Mouse (Mus musculus): ENCODE data around the gene Sirpa.

Sirpa gene

DNA sequence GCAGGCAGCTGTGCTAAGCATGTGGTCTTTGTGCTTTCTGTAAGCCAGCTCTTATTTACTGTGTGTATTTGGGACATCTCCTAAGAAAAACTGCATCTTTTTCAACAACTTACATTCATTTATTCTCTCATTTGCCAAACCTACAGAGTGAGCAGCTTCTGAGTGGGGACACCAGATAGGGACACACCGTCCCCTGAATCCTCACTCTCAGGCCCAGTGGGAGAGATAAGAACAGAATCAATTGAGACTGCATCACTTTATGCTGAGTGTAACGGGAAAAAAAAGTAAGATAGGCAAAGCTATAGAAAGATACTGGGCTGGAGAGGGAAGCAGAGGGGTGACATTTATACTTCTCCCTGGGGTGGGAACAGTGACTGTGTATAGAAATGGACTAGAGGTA, 61.0 kb downstream of the Sirpa start:
- ChIA-PET POLR2A (no interaction called here), CTCF (no interaction called here)

DNA sequence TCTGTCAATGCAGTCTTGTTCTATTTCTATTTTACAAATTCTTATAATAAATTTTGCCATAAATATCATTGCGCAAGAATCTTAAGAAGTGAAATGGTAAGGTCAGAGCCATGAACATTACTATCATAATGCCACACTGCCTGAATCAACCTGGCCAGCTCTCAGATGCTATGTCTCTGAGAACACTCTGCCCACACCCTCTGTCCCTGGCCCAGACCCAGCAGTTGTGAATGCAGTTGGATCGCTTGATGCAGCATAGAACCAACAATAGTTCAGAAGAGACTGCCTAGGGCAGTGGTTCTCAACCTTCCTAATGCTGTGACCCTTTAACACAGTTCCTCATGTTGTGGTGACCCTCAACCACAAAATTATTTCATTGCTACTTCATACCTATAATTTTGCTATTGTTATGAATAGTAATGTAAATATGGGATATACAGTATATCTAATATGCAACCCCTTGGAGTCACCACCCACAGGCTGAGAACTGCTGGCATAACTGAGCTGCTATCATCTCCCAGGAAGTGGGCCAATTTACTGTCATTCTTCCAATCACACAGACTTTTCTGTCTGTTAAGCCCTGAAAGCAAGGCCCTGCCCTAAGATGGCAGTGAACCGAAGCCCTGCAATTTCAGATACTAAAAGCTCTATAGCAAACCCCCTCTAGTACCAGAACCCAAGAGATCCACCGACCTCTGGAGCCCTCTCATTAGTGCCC, 61.8 kb downstream of the Sirpa start:
- CTCF ChIA-PET: no interaction called here
- POLR2A ChIA-PET: no interaction called here

DNA sequence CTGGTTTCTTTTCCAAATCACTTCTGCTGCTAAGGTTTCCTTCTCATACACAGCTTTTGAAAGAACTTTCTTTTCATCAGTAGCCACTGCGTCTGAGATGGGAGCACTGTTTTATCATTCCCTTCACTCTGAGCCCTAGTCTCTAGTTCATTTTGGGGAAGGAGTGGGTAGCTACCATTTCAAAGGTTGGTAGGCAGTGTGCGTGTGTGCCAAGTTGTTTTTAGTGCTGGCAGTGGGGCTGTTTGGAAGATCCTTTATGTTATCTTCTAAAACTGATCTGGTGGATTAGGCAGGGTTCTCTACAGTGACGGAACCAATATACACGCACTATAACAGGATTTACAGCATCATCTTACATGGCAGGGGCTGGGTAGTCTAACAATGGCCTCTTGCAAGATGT, 62.4 kb downstream of the Sirpa start:
- CTCF ChIA-PET: no interaction called here
- POLR2A ChIA-PET: no interaction called here

DNA sequence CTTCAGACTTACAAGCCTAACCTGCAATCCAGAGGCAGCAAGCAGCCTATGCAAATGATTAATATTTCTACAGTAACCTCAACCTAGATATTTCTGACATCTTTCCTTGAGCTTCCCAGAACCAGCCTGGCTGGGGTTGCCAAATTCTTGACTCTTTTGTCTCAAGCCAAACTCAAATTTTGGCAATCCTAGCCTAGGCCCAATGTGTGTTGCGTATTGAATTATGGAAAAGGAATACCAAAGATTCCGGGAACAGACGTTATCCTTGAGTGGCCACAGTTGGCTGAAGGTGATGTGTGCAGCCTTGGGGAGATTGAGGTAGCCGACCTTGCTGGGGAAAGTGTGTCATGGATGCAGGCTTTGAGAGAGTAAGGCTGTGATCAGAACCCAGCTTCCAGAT, 66.2 kb downstream of the Sirpa start:
- POLR2A ChIA-PET: no interaction called here
- CTCF ChIA-PET: no interaction called here

DNA sequence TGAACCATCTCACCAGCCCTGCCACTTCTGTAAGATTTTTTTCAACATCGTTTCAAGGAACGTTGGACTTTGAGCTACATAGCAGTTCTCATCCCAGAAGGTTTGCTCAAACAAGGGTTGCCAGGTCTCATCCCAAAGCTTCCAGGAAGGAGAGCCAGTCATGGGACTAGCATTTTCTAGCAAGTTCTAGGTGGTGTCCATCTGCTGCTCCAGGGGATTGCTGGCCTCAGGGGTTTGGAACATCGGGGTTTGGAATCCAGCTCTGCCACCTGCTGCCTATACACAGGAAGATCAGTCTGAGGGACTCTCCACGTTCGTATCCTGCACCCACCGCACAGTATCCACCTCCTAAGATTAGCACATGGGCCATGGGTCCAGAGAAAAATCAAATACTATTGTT, 67.4 kb downstream of the Sirpa start:
- ChIA-PET POLR2A (no interaction called here), CTCF (interaction anchor here in 1 of 4 experiments (1.2 kb wide), 1 partner anchor 586 kb away, joined by 3 read pairs; no protein-coding TSS in a partner anchor)

DNA sequence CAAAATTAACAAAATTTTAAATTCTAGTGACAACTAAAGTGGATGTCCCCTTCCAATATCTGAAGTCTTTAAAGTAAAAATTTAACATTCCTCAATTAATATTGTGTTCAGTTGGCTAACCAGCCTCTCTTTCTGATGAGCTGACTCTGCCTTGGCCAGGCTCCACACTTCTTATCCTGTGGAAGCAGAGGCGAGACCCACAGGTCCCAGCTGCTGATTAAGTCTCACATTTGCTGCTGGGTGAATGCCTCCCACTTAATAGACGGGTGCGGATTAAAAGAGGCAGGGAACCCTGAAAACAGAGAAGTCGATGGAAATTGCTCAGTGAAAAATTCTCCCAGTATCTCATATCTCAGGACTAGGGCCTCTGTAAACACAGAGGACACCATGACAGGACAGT, 69.8 kb downstream of the Sirpa start:
- ChIA-PET POLR2A (no interaction called here), CTCF (interaction anchor here in 1 of 4 experiments (1.7 kb wide), 1 partner anchor 12 kb away, joined by 7 read pairs; no protein-coding TSS in a partner anchor)

DNA sequence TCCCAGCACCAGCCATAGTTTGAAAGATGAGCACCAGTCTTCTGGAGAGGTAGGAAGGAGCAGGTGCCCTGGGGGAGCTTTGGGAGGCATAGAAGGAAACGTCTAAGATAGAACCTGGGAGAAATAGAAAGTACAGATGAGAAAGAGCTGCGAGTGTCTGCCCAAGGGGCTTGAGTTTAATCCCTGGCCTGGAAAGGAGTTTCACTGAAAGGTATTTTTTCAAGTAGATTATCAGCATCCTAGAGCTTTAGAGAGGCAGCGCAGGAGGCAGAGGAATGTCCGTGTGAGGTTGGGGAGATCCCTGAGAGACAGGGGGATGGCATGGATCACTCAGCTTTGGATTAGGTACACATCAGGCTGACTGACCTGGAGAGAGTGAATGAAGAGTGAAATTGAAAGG, 79.3 kb downstream of the Sirpa start:
- ChIA-PET CTCF (interaction anchor here in 1 of 4 experiments (0.6 kb wide), 1 partner anchor 79 kb away, joined by 3 read pairs; the partner anchor contains the start of gene Sirpa), POLR2A (no interaction called here)

DNA sequence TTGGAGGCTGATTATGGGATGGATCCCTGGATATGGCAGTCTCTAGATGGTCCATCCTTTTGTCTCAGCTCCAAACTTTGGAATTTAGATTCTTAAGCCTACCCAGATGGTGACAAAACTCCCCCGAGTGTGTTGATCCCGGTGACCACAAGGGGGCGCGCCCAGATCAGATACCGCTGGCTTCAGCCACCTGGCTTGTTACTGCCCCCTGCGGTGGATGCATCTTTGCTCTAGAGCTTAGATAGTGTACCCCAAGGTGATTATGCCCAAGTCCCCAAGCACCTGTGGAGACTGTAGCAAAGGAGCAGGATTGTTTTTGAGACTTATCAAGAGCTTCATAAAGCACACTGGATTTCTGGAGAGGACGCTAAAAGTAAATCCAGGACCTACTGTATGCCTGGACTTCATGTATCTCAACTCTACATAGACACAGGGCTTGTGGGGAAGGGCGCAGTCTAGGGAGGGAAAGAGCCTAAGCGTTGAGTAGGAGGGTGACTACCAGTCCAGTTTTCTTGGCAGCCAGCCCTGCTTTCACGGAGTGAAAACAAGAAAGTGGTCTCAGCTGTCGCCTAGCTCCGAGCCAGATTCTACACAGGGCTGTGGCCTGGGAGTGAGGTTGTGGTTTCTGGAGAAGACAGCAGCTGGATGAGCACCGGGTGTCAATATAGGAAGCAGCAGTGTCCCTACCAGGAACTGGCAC, 82.5 kb downstream of the Sirpa start:
- CTCF ChIA-PET: interaction anchor here (0.5 to 2.1 kb wide), 89 partner anchors 9 to 1984 kb away, joined by 3 to 16 read pairs (median 4); partner anchors contain the start of genes Pdyn (in 3 of the 4) and Stk35 (in 1 of the 4)
- POLR2A ChIA-PET: interaction anchor here (0.6 to 1.0 kb wide), 6 partner anchors 19 to 1059 kb away, joined by 3 to 7 read pairs (median 4); no protein-coding TSS in a partner anchor

DNA sequence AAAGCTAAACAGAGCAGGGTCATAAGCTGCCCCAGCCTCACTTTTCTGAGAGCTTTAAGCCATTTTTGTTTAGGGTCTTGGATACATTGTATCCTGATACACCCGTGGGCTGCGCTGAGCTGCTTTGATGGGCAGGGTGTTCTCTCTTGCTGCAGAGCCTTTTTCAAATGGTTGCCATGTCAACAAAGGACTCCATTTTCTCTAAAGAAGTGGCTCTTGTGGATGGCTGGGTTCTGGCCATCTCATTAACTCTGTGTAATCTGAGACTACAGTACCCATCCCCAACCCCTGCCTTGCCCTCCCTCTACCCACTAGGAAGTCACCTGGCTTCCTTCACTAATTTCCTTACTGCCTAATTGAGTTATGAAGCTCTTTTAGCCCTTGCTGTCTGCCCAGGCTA, 85.0 kb downstream of the Sirpa start:
- ChIA-PET CTCF (interaction anchor here in 2 of 4 experiments (0.8 to 1.7 kb wide), 2 partner anchors 19 to 22 kb away, joined by 3 to 4 read pairs; partner anchors contain the start of gene Pdyn (in 1 of the 2)), POLR2A (interaction anchor here in 3 of 4 experiments (0.6 to 1.3 kb wide), 5 partner anchors 17 to 611 kb away, joined by 3 read pairs; no protein-coding TSS in a partner anchor)

DNA sequence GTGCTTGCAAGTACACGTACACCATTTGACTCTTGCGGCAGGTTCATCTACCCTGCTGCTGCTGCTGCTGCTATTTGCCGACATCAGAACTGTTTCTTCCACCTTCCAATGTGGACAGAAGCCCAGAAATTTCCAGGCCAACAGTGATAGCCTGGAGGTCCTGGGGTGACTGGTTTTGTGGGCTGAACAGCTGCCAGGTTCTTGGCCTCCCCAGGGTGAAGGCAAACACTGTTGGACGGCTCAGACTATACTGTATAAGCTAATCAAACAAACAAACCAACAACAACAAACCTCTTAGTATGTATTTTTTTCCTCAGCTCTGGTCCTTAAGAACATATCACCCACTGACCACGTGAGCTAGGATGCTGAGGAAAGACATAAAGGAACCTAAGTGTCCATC, 86.4 kb downstream of the Sirpa start:
- ChIA-PET POLR2A (no interaction called here), CTCF (no interaction called here)

DNA sequence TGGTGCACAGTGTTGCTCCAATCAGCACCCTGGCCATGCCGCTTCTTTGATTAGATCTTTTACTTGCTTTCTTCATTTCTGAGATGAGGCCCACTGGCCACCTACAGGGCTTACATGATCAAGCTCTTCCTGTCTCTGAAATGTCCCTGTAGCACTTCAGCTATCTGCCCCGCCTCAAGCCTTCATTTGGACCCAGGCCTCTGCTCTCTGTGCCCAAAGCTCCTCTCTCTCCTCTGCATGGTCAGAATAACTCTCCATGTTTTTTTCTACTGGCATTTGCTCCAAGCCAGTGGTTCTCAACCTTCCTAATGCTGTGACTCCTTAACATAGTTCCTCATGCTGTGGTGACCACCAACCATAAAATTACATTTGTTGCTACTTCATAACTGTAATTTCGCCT, 87.6 kb downstream of the Sirpa start:
- ChIA-PET CTCF (interaction anchor here in 1 of 4 experiments (1.3 kb wide), 1 partner anchor 16 kb away, joined by 4 read pairs; no protein-coding TSS in a partner anchor), POLR2A (interaction anchor here in 1 of 4 experiments (0.5 to 2.1 kb wide), 4 partner anchors 14 to 482 kb away, joined by 3 to 11 read pairs (median 6); no protein-coding TSS in a partner anchor)

Data from embryonic stem cell, embryonic (primary cell).